Comparison of ENCODE assay signal across 24 mouse cellular contexts in genomic region chr3:81292404-81292803, GRCm38 (mm10).
DNase-seq lines count a peak whose midpoint lies in the region; ATAC-seq lines count a peak whose summit lies in the region.
"Had no signal": no experiment of that assay in that cellular context is flagged by ENCODE, and none has a peak within 500 bp of the region (broad histone marks: within the 10 kb centered on the region; RNA-seq: fewer than 3 reads in every experiment).

No protein-coding gene starts in this region.

- peaks cover 10% of the 10 kb centered on the region for H3K4me1 ChIP-seq in limb, embryonic 13.5 days
- no peaks in the 10 kb centered on the region for H3K4me1 ChIP-seq in midbrain, embryonic 10.5 days
- H3K4me1 ChIP-seq: forebrain, embryonic 13.5 days; limb, embryonic 15.5 days; megakaryocyte, embryonic 14.5 days; midbrain, embryonic 15.5 days; neural tube, embryonic 13.5 days; stomach, embryonic 15.5 days had no signal

- DNase-seq in adipocyte (ENCODE audit: low spot score), result peak; percentile 36
- peak; percentile 29 for DNase-seq in embryo, embryonic 11.5 days (ENCODE audit: low read depth, low spot score)
- DNase-seq in fibroblast of lung, adult 2 months (ENCODE audit: low read depth), result peak; percentile 1
- DNase-seq in midbrain, embryonic 10.5 days (ENCODE audit: low spot score), result no peak
- DNase-seq in ovary, postnatal 14 days (ENCODE audit: low spot score), result no peak
- no peak for DNase-seq in kidney, postnatal 36 days
- DNase-seq: adrenal gland, postnatal 14 days; cerebellum, adult 9-10 months; gastrocnemius, adult 2 months; heart, postnatal 4 days; lung, embryonic 14.5 days; thymus, adult 18-20 months; thymus, postnatal 4 days had no signal

- WGBS in limb, embryonic 13.5 days, result 10% methylated on average over 2 of the region's 2 CpGs
- WGBS in midbrain, embryonic 10.5 days, result 67% methylated on average over 2 of the region's 2 CpGs

- H3K27me3 ChIP-seq in limb, embryonic 13.5 days, result no peaks in the 10 kb centered on the region
- no peaks in the 10 kb centered on the region for H3K27me3 ChIP-seq in midbrain, embryonic 10.5 days (ENCODE audit: low read depth, poor library complexity, severe bottlenecking)
- H3K27me3 ChIP-seq: forebrain, embryonic 13.5 days; limb, embryonic 15.5 days; megakaryocyte, embryonic 14.5 days; midbrain, embryonic 15.5 days; neural tube, embryonic 13.5 days; stomach, embryonic 15.5 days had no signal

- peak; percentile 88 for ATAC-seq in limb, embryonic 13.5 days (ENCODE audit: low FRiP score, low read depth)
- ATAC-seq: forebrain, embryonic 13.5 days; hindbrain, embryonic 16.5 days; intestine, embryonic 16.5 days; midbrain, embryonic 15.5 days had no signal

- no peak overlapping the region for H3K9ac ChIP-seq in limb, embryonic 13.5 days
- H3K9ac ChIP-seq: forebrain, embryonic 13.5 days; limb, embryonic 15.5 days; liver, embryonic 14.5 days; lung, embryonic 14.5 days; midbrain, embryonic 15.5 days; neural tube, embryonic 13.5 days; stomach, embryonic 15.5 days had no signal

- H3K4me3 ChIP-seq in limb, embryonic 13.5 days, result no peak overlapping the region
- no peak overlapping the region for H3K4me3 ChIP-seq in midbrain, embryonic 10.5 days
- H3K4me3 ChIP-seq: erythroblast, embryonic 14.5 days; forebrain, embryonic 13.5 days; gastrocnemius, adult 2 months; limb, embryonic 15.5 days; megakaryocyte, embryonic 14.5 days; midbrain, embryonic 15.5 days; neural tube, embryonic 13.5 days; stomach, embryonic 15.5 days had no signal

- H3K27ac ChIP-seq in limb, embryonic 13.5 days, result no peak overlapping the region
- no peak overlapping the region for H3K27ac ChIP-seq in midbrain, embryonic 10.5 days (replicated peaks)
- H3K27ac ChIP-seq: forebrain, embryonic 13.5 days; gastrocnemius, adult 2 months; limb, embryonic 15.5 days; liver, embryonic 14.5 days; midbrain, embryonic 15.5 days; neural tube, embryonic 13.5 days; stomach, embryonic 15.5 days had no signal

- no peaks in the 10 kb centered on the region for H3K36me3 ChIP-seq in limb, embryonic 13.5 days
- no peaks in the 10 kb centered on the region for H3K36me3 ChIP-seq in midbrain, embryonic 10.5 days
- H3K36me3 ChIP-seq: limb, embryonic 15.5 days; midbrain, embryonic 15.5 days; neural tube, embryonic 13.5 days; stomach, embryonic 15.5 days had no signal

- no peaks in the 10 kb centered on the region for H3K9me3 ChIP-seq in limb, embryonic 13.5 days
- H3K9me3 ChIP-seq in midbrain, embryonic 10.5 days (replicated peaks), result no peaks in the 10 kb centered on the region
- H3K9me3 ChIP-seq: forebrain, embryonic 13.5 days; limb, embryonic 15.5 days; megakaryocyte, embryonic 14.5 days; midbrain, embryonic 15.5 days; neural tube, embryonic 13.5 days; stomach, embryonic 15.5 days had no signal

- no peak overlapping the region for H3K4me2 ChIP-seq in limb, embryonic 13.5 days (replicated peaks)
- H3K4me2 ChIP-seq: forebrain, embryonic 13.5 days; limb, embryonic 15.5 days; lung, embryonic 14.5 days; midbrain, embryonic 15.5 days; neural tube, embryonic 13.5 days; stomach, embryonic 15.5 days had no signal

Comparison
In these comparisons a context has a peak if more than half of its experiments do, and no peak if none do; other contexts are left out.
1. DNase-seq: peak in adipocyte (single experiment), embryo, embryonic 11.5 days (single experiment) and fibroblast of lung, adult 2 months (single experiment); none in midbrain, embryonic 10.5 days (single experiment), ovary, postnatal 14 days (single experiment) and kidney, postnatal 36 days (0 of 2).